Mouse (Mus musculus) ES-CJ7 (cell line): ENCODE measurements around the gene Cnp.
A peak's percentile ranks its signal among the peaks of the same experiment; 100 is the strongest.
"Not testable (repeated sequence)": the region's sequence is repeated elsewhere in the genome, so short reads cannot be mapped to it uniquely, and the experiment has no call there.

Source experiments
- DNase-seq: peaks from one replicate; pipeline ENCODE4 v3.0.0; 2011; ENCODE audit warnings: low read depth, low spot score

The Cnp gene

DNA sequence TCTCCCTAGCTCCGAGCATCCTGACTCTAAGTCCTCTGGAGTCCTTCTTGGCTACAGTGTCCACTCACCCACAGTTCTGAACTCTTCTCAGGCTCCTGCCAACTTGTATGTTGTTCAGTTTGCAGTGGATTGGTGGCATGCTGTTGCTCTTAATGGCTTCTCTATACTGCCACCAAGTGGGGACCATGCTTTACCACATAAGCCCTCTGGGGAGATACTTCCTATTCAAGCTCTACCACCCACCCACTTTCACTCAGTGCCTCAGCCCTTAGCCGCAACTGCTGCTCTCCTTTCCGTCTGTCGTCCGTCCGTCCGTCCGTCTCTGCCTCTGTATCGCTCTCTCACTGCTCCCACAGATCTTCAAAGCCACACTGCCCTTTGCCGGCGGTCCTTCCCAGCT is 19.1 kb upstream of the Cnp start:
- peak; percentile 93 for DNase-seq

GRCm38 (mm10) chr11:100557563-100557962 is 17.1 kb upstream of the Cnp start:
- DNase-seq, result no peak

DNA sequence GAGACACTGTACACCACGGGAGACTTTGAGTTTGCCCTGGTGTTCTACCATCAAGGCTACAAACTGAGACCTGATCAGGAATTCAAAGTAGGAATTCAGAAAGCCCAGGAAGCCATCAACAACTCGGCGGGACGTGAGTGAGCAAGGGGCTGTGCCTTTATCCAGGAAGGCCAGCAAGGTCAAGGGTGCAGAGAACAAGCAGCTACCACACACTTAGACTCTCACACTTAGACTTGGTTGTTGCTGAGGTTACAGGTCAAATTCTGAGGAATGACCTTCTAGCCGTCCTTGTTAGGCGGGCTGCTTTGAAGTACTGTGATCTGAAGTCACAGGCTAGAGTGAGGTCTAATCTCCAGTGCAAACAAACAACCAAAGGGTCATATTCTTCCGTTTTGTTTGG is 15.2 kb upstream of the Cnp start:
- DNase-seq, result peak; percentile 97

DNA sequence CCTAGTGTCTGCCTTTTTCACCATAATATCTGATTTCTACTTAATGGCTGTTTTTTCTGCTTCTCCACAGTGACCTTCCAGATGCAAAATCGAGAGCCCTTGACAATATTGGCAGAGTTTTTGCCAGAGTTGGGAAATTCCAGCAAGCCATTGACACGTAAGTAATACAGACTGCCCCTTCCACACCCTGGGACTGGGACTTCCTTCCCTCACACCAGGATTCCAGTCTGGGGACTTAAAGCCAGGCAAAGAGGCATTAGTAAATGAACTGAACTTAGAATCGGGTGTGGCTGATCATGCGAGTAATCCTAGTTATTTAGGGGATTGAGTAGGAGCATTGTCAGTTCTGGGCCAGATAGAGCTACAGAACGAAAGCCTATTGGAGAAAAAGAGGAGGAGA is 13.0 kb upstream of the Cnp start:
- peak; percentile 46 for DNase-seq

DNA sequence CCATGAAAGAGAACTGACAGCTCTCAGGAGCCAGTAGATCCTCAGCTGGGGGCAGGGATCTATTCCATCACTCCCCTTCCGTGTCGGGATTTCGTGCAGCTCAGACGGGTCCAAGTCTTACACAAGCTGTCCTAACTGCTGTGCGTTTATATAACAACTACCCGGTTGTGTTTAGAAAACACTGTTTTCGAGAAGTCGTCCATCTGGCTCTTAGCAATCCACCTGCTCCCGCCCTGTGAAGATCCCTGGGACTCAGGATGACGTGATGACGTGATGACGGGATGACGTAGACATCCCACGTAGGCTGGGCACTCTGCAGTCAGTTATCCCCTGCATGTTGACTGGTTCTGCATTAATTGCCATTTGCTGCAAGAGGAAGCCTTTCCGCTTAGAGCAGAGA is 10.4 kb upstream of the Cnp start:
- peak; percentile 36 for DNase-seq

DNA sequence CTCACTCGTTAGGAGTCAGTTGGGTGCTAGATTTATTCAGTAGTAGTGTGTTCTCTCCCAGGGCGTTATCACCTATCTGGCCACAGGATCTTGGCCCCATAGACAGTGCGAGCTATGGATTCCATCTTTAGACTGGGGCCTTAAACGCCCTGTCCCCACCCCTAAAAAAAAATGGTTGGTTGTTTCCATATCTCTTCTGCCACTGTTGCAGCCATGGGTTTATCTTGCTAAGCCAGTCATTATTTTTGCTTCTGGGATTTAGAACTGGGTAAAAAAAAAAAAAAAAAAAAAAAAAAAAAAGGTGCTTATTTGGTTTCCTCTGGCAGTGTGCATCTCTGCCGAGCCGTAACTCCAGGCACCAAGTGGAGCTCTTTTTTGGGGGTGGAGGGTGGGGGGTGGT is 10.0 kb upstream of the Cnp start:
- no peak for DNase-seq

DNA sequence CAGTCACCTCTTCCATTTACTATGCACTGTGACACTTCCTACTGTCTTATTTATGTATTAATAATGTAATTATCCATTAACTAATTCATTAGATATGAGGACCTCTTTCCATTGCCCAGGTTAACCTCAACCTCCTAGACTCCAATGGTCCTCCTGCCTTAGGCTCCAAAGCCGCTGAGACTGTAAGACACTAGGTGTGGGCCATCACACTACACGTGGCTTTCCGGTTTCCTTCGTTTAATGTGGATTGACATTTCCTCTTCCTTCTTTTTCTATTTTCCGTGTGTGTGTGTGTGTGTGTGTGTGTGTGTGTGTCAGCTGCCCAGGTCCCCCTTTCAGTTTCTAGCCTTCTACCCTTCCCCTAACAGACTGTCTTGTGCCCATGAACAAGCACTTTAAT is 7.5 kb upstream of the Cnp start:
- DNase-seq, result no peak

GRCm38 (mm10) chr11:100567815-100568245 is 6.9 kb upstream of the Cnp start:
- DNase-seq, result no peak

DNA sequence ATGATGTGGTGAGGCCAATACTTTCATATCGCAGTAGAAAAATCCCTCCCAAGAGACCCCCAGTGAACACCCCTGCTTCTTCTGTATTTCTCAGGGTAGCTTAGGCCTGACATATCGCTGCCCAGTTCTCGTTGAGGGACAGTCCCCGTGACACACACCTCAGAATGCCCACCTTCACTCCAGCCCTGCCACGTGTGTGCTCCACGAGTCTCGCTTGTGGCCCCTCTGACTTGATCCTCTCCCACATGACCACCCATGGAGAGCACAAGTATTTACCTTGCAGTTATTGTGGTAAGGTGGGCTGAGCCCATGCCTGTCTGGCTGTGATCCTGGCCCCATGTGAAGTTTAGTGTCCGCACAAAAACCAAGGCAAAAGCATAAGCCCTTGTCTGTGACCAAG is 6.0 kb upstream of the Cnp start:
- DNase-seq, result no peak

DNA sequence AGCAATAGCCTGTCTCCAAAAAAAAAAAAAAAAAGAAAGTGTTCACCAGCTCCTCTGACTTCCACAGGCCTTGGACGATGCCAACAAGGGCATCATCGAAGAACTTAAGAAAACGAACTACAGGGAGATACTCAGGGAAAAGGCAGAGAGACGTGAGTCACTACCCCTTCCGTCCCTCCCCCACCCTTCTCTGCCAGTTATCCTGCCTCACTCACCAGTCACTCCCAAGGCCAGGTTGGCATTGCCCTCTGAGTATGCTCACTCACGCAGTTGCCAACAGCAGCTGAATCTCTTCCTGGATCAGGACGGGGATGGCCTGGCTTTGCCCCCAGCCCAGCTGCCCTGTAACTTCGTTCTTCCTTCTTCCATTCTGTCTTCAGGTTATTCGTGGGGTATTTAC is 4.9 kb upstream of the Cnp start:
- no peak for DNase-seq

DNA sequence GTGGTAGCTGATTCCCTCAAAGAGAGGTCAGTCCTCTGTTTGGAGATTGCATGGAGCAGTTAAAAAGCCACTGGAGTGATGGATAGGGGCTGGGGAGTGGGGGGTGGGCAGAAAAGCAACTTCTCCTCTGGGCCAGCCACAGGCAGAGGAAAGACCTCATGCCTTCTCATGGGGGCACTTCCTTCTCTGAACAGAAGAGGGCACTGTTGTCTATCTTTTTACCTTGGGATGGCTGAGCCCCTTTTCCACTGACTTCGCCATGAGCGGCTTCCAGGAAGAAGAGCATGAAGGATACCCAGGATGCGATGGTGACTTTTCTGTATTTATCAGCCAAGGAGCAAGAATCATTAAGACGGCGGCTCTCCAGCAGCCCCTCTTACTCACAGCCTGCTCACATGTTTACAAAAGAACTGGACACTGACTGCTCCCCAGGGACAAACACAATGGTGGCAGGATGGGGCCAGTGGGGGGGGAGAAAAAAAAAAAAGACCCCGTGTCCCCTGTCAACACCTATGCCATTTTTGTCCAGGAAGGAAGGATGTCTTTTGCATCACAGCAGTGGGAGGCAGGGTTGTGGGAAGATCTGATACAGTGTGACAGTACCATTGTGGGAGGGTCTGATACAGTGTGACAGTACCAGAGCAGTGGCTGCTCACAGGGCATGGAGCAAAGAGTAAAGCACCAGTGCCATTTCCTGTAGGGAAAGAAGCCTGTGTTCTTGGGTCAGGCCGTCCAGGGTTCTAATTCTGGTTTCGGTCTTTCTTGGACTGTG is 4.1 kb upstream of the Cnp start:
- DNase-seq, result peak; percentile 73

GRCm38 (mm10) chr11:100571202-100571567 is 3.5 kb upstream of the Cnp start:
- no peak for DNase-seq

- DNase-seq, result no peak
Observed at GRCm38 (mm10) chr11:100574188-100574587, 516 bp upstream of the Cnp start.

GRCm38 (mm10) chr11:100575484-100575855 is 766 bp downstream of the Cnp start:
- DNase-seq, result no peak

DNA sequence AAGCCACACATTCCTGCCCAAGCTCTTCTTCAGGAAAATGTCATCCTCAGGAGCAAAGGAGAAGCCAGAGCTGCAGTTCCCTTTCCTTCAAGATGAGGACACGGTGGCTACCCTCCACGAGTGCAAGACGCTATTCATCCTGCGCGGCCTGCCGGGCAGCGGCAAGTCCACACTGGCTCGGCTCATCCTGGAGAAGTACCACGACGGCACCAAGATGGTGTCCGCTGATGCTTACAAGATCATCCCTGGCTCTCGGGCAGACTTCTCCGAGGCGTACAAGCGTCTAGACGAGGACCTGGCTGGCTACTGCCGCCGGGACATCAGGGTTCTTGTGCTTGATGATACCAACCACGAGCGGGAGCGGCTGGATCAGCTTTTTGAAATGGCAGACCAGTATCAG is 1.6 kb downstream of the Cnp start:
- peak; percentile 43 for DNase-seq

GRCm38 (mm10) chr11:100577852-100578599 is 3.3 kb downstream of the Cnp start:
- no peak for DNase-seq

DNA sequence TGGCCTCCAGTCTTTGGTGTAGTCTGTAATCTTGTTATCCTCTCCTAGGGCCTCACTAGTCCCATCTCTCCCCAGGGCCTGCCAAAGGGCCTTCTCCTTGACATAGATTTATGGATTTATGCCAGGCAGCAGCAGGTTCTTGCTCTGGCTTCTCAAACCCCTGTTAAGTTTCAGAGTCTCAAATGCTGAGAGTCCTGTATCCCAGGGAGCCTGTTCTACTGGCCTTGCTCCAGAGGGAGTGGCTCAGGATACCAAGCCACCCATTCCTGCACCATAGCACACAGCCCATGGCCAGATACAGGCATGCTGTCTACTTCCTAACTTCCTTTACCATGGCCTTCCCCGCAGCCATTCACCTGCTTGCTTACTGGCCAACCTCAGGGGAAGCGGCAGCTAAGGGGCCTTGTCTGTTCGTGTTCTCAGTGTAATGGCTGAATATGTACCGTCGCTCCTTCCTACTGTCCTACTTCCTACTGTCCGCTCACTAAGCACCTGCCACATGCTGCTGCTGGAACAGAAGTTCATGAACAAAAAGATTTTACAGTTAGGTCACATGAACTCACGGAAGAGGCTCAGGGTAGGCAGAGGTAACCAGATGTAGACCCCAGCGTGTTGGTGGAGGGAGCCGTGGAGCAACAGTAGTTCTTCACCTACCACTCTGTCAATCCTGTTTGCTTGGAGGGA is 4.6 kb downstream of the Cnp start:
- DNase-seq, result no peak

GRCm38 (mm10) chr11:100580275-100580674 is 5.6 kb downstream of the Cnp start:
- DNase-seq, result no peak

GRCm38 (mm10) chr11:100581756-100582155 is 7.1 kb downstream of the Cnp start:
- DNase-seq, result no peak

- DNase-seq, result not testable (repeated sequence)
Observed at GRCm38 (mm10) chr11:100582413-100582812, 7.7 kb downstream of the Cnp start.

DNA sequence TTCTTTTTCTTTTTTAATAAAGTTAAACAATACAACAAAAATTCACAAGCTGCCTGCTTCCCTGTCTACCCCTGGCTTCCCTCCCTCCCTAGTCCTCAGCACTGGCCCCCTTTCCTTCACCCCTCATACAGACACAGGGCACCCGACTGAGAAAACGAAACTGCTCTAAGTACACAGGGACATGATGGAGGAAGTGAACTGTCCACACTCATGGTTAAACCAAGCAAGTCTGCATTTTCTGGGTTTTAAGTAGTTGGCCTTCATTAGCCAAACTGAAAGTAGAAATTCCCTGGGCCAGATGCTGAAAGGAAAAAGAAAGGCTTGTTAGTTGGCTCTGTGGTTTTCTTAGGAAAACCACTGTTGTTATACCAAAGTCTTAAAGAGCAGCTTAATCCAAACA is 8.1 kb downstream of the Cnp start:
- DNase-seq, result no peak

GRCm38 (mm10) chr11:100584561-100584961 is 9.9 kb downstream of the Cnp start:
- DNase-seq, result no peak

GRCm38 (mm10) chr11:100585148-100585547 is 10.4 kb downstream of the Cnp start:
- DNase-seq, result no peak
